Mouse (Mus musculus) heart, postnatal 0 days (tissue): ENCODE measurements around the gene Tmcc2.

ENCODE experiments used
- CTCF ChIP-seq: IDR thresholded peaks from 2 replicates; pipeline ENCODE4 v1.5.1; 2016; ENCODE audit warnings: antibody characterized with exemption, control low read depth, low read depth
- EP300 ChIP-seq: IDR thresholded peaks from 2 replicates; pipeline ENCODE4 v1.6.1; 2016; ENCODE audit warnings: antibody characterized with exemption, low read depth

- TF ChIP-seq CTCF, result no peak
- no peak for TF ChIP-seq EP300
Measured at GRCm38 (mm10) chr1:132385711-132386110, 5.4 kb downstream of the Tmcc2 start.
